Mouse (Mus musculus) cerebellum, adult 2 months (tissue): ENCODE data around the gene Cdh24.

Source experiments
- CTCF ChIP-seq: fragments of 200-500 bp; IDR thresholded peaks from 2 replicates; pipeline ENCODE4 v1.5.1; 2011; ENCODE audit warnings: low read depth, mild to moderate bottlenecking, control low read depth, low read length, moderate library complexity, borderline replicate concordance; ENCODE audit not compliant: insufficient read depth
- POLR2A ChIP-seq: fragments of 200-500 bp; IDR thresholded peaks from 2 replicates; pipeline ENCODE4 v1.6.1; 2011; ENCODE audit warnings: low read length, control low read depth, borderline replicate concordance; ENCODE audit not compliant: insufficient read depth

DNA sequence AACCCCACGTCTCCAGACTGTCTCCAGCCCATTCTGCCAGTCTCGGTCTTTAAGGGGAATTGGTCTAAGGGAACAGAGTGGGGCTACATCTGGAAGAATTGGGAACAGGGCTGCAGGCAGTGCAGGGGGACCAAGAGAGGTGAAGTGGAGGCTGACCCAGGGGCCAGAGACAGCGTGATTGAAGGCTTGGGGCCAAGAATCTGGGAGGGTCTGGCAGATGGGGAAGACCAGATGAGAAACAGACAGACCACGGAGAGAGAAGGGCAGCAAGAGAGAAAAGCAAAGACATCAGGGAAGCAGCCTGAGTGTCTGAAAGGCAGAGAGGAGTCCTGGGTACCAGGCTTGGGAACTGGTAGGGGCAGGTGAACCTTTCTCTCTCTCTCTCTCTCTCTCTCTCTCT, 1.0 kb downstream of the Cdh24 start:
- TF ChIP-seq CTCF (no peak), POLR2A (no peak)
